Mouse (Mus musculus) cerebellum, adult 2 months (tissue): ENCODE results near the gene Il4i1. TPM values are rescaled to one million over a fixed set of nuclear protein-coding genes. Genes with fewer than 3 reads are reported as not detected.

Experiments
- DNase-seq, 2 experiments: peaks; one replicate each; pipeline ENCODE4 v3.0.0; 2021
- H3K27ac ChIP-seq: fragments of 200-500 bp; 2 replicates; pipeline ENCODE4 v1.5.1; 2012; ENCODE audit warnings: low read length, control low read depth, inconsistent platforms; ENCODE audit not compliant: insufficient read depth
- H3K27me3 ChIP-seq: fragments of 200-500 bp; 2 replicates; pipeline ENCODE4 v1.6.1; 2012; ENCODE audit warnings: inconsistent platforms, mild to moderate bottlenecking, low read length, moderate library complexity; ENCODE audit not compliant: control insufficient read depth, insufficient read depth
- H3K4me1 ChIP-seq: fragments of 200-500 bp; 2 replicates; pipeline ENCODE4 v1.6.1; 2011; ENCODE audit warnings: low read length; ENCODE audit not compliant: control insufficient read depth, insufficient read depth
- H3K4me3 ChIP-seq: fragments of 200-500 bp; replicated peaks from 2 replicates; pipeline ENCODE3; 2011; ENCODE audit warnings: mild to moderate bottlenecking, low read depth, low read length, control low read depth; ENCODE audit not compliant: insufficient read depth
- CTCF ChIP-seq: fragments of 200-500 bp; IDR thresholded peaks from 2 replicates; pipeline ENCODE4 v1.5.1; 2011; ENCODE audit warnings: low read depth, mild to moderate bottlenecking, control low read depth, low read length, moderate library complexity, borderline replicate concordance; ENCODE audit not compliant: insufficient read depth
- POLR2A ChIP-seq: fragments of 200-500 bp; IDR thresholded peaks from 2 replicates; pipeline ENCODE4 v1.6.1; 2011; ENCODE audit warnings: low read length, control low read depth, borderline replicate concordance; ENCODE audit not compliant: insufficient read depth
- WGBS: fragments of 180-500 bp; shearing (Covaris S2); methylation state at CpG from one replicate; pipeline ENCODE4 v1.1.7; 2018; 5-methylcytosine and 5-hydroxymethylcytosine counted together
- polyA plus RNA-seq: library from polyadenylated mRNA; depleted of rRNA; stranded (reverse); fragments of >200 nt; gene quantifications from 2 replicates; pipeline ENCODE4 v1.2.3, GENCODE M21; 2012; rRNA removed

The Il4i1 gene
- polyA plus RNA-seq, 1 experiment = 1.9 TPM

GRCm38 (mm10) chr7:44888256-44889105 is 72.3 kb downstream of the Il4i1 start:
- Histone ChIP-seq H3K4me1 (peaks cover 47% of the 10 kb centered on the region), H3K27me3 (no peaks in the 10 kb centered on the region), H3K27ac (peak overlapping the region; percentile 68), H3K4me3 (no peak overlapping the region)
- TF ChIP-seq CTCF (no peak), POLR2A (no peak)
- peak in 1 of 2 experiments; percentile 32 for DNase-seq
- WGBS = 8% methylated on average over 13 of the region's 13 CpGs

- H3K27ac ChIP-seq = no peak overlapping the region
- H3K4me3 ChIP-seq = no peak overlapping the region
- WGBS = 78% methylated on average over 7 of the region's 7 CpGs
- no peaks in the 10 kb centered on the region for H3K27me3 ChIP-seq
- H3K4me1 ChIP-seq = peaks cover 36% of the 10 kb centered on the region
- no peak for TF ChIP-seq POLR2A
- TF ChIP-seq CTCF = no peak
- DNase-seq = no peak
Measured at GRCm38 (mm10) chr7:44890180-44890579, 74.0 kb downstream of the Il4i1 start.

Other genes starting within 250 kb of the Il4i1 start
- gene Napsa, start 244.0 kb upstream of the Il4i1 start, polyA plus RNA-seq = 0.26 and 0.43 TPM in 2 replicates
- gene Kcnc3, start 225.7 kb upstream of the Il4i1 start, polyA plus RNA-seq = 368 and 423 TPM in 2 replicates
- 54.9 and 56.2 TPM in 2 replicates for gene Myh14, start 145.5 kb upstream of the Il4i1 start, polyA plus RNA-seq
- not detected in 2 replicates for gene Izumo2, start 107.6 kb upstream of the Il4i1 start, polyA plus RNA-seq
- gene Vrk3, start 68.0 kb upstream of the Il4i1 start, polyA plus RNA-seq = 37.4 and 39.1 TPM in 2 replicates
- gene Zfp473, start 65.3 kb upstream of the Il4i1 start, polyA plus RNA-seq = 0.71 and 0.79 TPM in 2 replicates
- 28.9 and 29.4 TPM in 2 replicates for gene Nup62, start 299 bp upstream of the Il4i1 start, polyA plus RNA-seq
- 19.6 and 23.8 TPM in 2 replicates for gene Atf5, start 271 bp downstream of the Il4i1 start, polyA plus RNA-seq
- 78.3 and 83.6 TPM in 2 replicates for gene Akt1s1, start 32.6 kb downstream of the Il4i1 start, polyA plus RNA-seq
- 119 and 123 TPM in 2 replicates for gene Tbc1d17, start 32.7 kb downstream of the Il4i1 start, polyA plus RNA-seq
- gene Pnkp, start 40.8 kb downstream of the Il4i1 start, polyA plus RNA-seq = 38.3 and 46.7 TPM in 2 replicates
- gene Ptov1, start 53.4 kb downstream of the Il4i1 start, polyA plus RNA-seq = 355 and 364 TPM in 2 replicates
- gene Med25, start 76.3 kb downstream of the Il4i1 start, polyA plus RNA-seq = 105 and 117 TPM in 2 replicates
- 29.0 and 31.9 TPM in 2 replicates for gene Fuz, start 79.7 kb downstream of the Il4i1 start, polyA plus RNA-seq
- gene Ap2a1, start 113.1 kb downstream of the Il4i1 start, polyA plus RNA-seq = 216 and 229 TPM in 2 replicates
- gene Tsks, start 126.8 kb downstream of the Il4i1 start, polyA plus RNA-seq = 0.16 and 0.40 TPM in 2 replicates
- 129 and 137 TPM in 2 replicates for gene Cpt1c, start 158.5 kb downstream of the Il4i1 start, polyA plus RNA-seq
- 225 and 227 TPM in 2 replicates for gene Prmt1, start 170.2 kb downstream of the Il4i1 start, polyA plus RNA-seq
- 126 and 130 TPM in 2 replicates for gene Irf3, start 181.3 kb downstream of the Il4i1 start, polyA plus RNA-seq
- gene Bcl2l12, start 182.3 kb downstream of the Il4i1 start, polyA plus RNA-seq = 6.0 and 6.4 TPM in 2 replicates
- 115 and 120 TPM in 2 replicates for gene Scaf1, start 200.0 kb downstream of the Il4i1 start, polyA plus RNA-seq
- 29.7 and 29.9 TPM in 2 replicates for gene Rras, start 201.6 kb downstream of the Il4i1 start, polyA plus RNA-seq
- gene Prr12, start 236.5 kb downstream of the Il4i1 start, polyA plus RNA-seq = 22.6 and 23.3 TPM in 2 replicates
- gene Nosip, start 246.0 kb downstream of the Il4i1 start, polyA plus RNA-seq = 106 and 112 TPM in 2 replicates
- gene Prrg2, start 246.3 kb downstream of the Il4i1 start, polyA plus RNA-seq = 23.3 and 23.7 TPM in 2 replicates